In the genomic region with DNA sequence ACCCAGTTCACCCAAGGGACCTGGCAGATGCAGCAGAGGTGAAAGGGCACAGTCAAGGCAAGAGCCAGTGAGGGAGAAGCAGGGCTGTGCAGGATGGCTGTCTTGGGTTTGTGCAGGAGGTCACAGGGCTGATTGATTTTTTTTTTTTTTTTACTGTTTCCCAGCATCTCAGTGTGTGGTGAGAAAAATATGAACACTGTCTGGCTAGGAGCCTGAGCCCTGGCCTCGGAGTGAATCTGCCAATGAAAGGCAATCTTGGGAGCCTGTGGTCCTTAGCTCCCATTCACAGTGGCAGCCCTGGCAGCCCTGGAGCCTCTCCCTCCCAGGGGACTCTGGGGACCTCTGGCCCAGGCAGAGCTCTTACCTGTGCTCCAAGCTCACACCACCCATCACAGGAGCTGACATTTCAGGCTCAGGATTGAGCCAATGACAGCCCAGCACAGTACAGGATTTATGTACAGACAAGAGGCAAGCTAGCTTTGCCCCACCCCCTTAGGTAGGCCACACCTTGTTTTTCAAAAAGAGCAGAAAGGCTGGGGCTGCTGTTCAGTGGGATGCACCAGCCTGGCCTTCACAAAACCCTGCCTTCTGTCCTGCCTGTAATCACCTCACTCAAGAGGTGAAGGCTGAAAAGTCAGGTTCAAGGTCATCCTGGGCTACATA, we compare ENCODE assay signal across 14 mouse cellular contexts.
A peak's percentile ranks its signal among the peaks of the same experiment; 100 is the strongest.
DNase-seq lines count a peak whose midpoint lies in the region; ATAC-seq lines count a peak whose summit lies in the region.
"Had no signal": no experiment of that assay in that cellular context is flagged by ENCODE, and none has a peak within 500 bp of the region (broad histone marks: within the 10 kb centered on the region; RNA-seq: fewer than 3 reads in every experiment).

No protein-coding gene starts in this region.

- no peak overlapping the region for H3K27ac ChIP-seq in hindbrain, embryonic 13.5 days
- no peak overlapping the region for H3K27ac ChIP-seq in hindbrain, embryonic 14.5 days
- H3K27ac ChIP-seq: embryonic facial prominence, embryonic 10.5 days; heart, adult 2 months; limb, embryonic 10.5 days had no signal

- no peak for ATAC-seq in hindbrain, embryonic 13.5 days (ENCODE audit: low FRiP score)
- ATAC-seq in hindbrain, embryonic 14.5 days (ENCODE audit: low FRiP score) = no peak
- ATAC-seq: Patski had no signal

- DNase-seq in hindbrain, embryonic 14.5 days (ENCODE audit: low spot score) = no peak
- peak; percentile 55 for DNase-seq in thymus, postnatal 14 days
- DNase-seq in thymus, postnatal 25 days = no peak
- DNase-seq in induced T-regulatory cell, adult 2 months (ENCODE audit: low read depth) = peak; percentile 73
- DNase-seq in gastrocnemius, postnatal 4 days (ENCODE audit: low spot score in 2 of 2) = no peak
- no peak for DNase-seq in adrenal gland, adult 2 months
- DNase-seq: heart, adult 2 months; heart, postnatal 4 days; lung, adult 18-20 months; spleen, adult 18-20 months had no signal

- H3K27me3 ChIP-seq in hindbrain, embryonic 13.5 days = no peaks in the 10 kb centered on the region
- H3K27me3 ChIP-seq in hindbrain, embryonic 14.5 days (ENCODE audit: control insufficient read depth, insufficient read depth, low read length) = no peaks in the 10 kb centered on the region
- H3K27me3 ChIP-seq: Patski had no signal

- 17% methylated on average over 1 of the region's 1 CpGs for WGBS in hindbrain, embryonic 13.5 days
- WGBS in hindbrain, embryonic 14.5 days = 35% methylated on average over 1 of the region's 1 CpGs

- peaks cover 9% of the 10 kb centered on the region for H3K4me1 ChIP-seq in hindbrain, embryonic 13.5 days (replicated peaks)
- H3K4me1 ChIP-seq in hindbrain, embryonic 14.5 days (replicated peaks; ENCODE audit: control insufficient read depth, insufficient read depth, low read length) = peaks cover 4% of the 10 kb centered on the region; the same call in 1 of the 2 replicates

- H3K4me3 ChIP-seq in hindbrain, embryonic 13.5 days = no peak overlapping the region
- H3K4me3 ChIP-seq in hindbrain, embryonic 14.5 days (replicated peaks; ENCODE audit: low read length) = no peak overlapping the region
- H3K4me3 ChIP-seq: embryonic facial prominence, embryonic 10.5 days; heart, adult 2 months; limb, embryonic 10.5 days had no signal

- H3K36me3 ChIP-seq in hindbrain, embryonic 13.5 days = no peaks in the 10 kb centered on the region
- H3K36me3 ChIP-seq in hindbrain, embryonic 14.5 days (replicated peaks; ENCODE audit: control insufficient read depth, insufficient read depth) = no peaks in the 10 kb centered on the region
- H3K36me3 ChIP-seq: embryonic facial prominence, embryonic 10.5 days; limb, embryonic 10.5 days had no signal

- no peaks in the 10 kb centered on the region for H3K9me3 ChIP-seq in hindbrain, embryonic 13.5 days
- H3K9me3 ChIP-seq in hindbrain, embryonic 14.5 days (ENCODE audit: control insufficient read depth, low read length) = no peaks in the 10 kb centered on the region
- H3K9me3 ChIP-seq: embryonic facial prominence, embryonic 10.5 days; limb, embryonic 10.5 days had no signal

- no peak overlapping the region for H3K4me2 ChIP-seq in hindbrain, embryonic 13.5 days
- no peak overlapping the region for H3K4me2 ChIP-seq in hindbrain, embryonic 14.5 days (replicated peaks)

- peak overlapping the region; percentile 19; the same call in 1 of the 2 replicates for H3K9ac ChIP-seq in hindbrain, embryonic 13.5 days
- no peak overlapping the region for H3K9ac ChIP-seq in hindbrain, embryonic 14.5 days

Comparison
In these comparisons a context has a peak if more than half of its experiments do, and no peak if none do; other contexts are left out.
1. DNase-seq: peak in thymus, postnatal 14 days (single experiment) and induced T-regulatory cell, adult 2 months (single experiment); none in hindbrain, embryonic 14.5 days (single experiment), thymus, postnatal 25 days (single experiment), gastrocnemius, postnatal 4 days (0 of 2) and adrenal gland, adult 2 months (single experiment).